In genomic region chr13:82424732-82425341, GRCm38 (mm10) we compare ENCODE assay signal across 18 mouse cellular contexts.
DNase-seq lines count a peak whose midpoint lies in the region; ATAC-seq lines count a peak whose summit lies in the region.
"Had no signal": no experiment of that assay in that cellular context is flagged by ENCODE, and none has a peak within 500 bp of the region (broad histone marks: within the 10 kb centered on the region; RNA-seq: fewer than 3 reads in every experiment).

No protein-coding gene starts in this region.

- peak overlapping the region; percentile 42 for H3K4me3 ChIP-seq in megakaryocyte, embryonic 14.5 days (replicated peaks)
- no peak overlapping the region for H3K4me3 ChIP-seq in forebrain, embryonic 15.5 days
- H3K4me3 ChIP-seq: embryonic facial prominence, embryonic 13.5 days; limb, embryonic 15.5 days had no signal

- WGBS in forebrain, embryonic 15.5 days: 35% methylated on average over 10 of the region's 10 CpGs

- DNase-seq in heart, adult 11 months: peak; percentile 95
- no peak for DNase-seq in heart, postnatal 4 days
- peak; percentile 16 for DNase-seq in telencephalon, adult 2 months (ENCODE audit: low read depth, low spot score)
- no peak for DNase-seq in neural tube, embryonic 10.5 days (ENCODE audit: extremely low spot score, low spot score)
- DNase-seq: adrenal gland, postnatal 25 days; cerebellum, adult 9-10 months; gastrocnemius, postnatal 25 days; kidney, adult 18-20 months; kidney, postnatal 36 days; layer of hippocampus, adult 9-11 months; lung, postnatal 10 days; thymus, adult 18-20 months had no signal

- ATAC-seq in megakaryocyte, adult 5-6 weeks (ENCODE audit: poor library complexity, severe bottlenecking): no peak
- ATAC-seq in forebrain, embryonic 15.5 days (replicated peaks): peak; percentile 75

- H3K9me3 ChIP-seq in megakaryocyte, embryonic 14.5 days: no peaks in the 10 kb centered on the region; the same call in 1 of the 2 replicates
- no peaks in the 10 kb centered on the region for H3K9me3 ChIP-seq in forebrain, embryonic 15.5 days
- H3K9me3 ChIP-seq: embryonic facial prominence, embryonic 13.5 days; limb, embryonic 15.5 days had no signal

- H3K9ac ChIP-seq in forebrain, embryonic 15.5 days (replicated peaks): no peak overlapping the region
- H3K9ac ChIP-seq: embryonic facial prominence, embryonic 13.5 days; limb, embryonic 15.5 days had no signal

- no peaks in the 10 kb centered on the region for H3K36me3 ChIP-seq in megakaryocyte, embryonic 14.5 days (replicated peaks; ENCODE audit: low read length)
- no peaks in the 10 kb centered on the region for H3K36me3 ChIP-seq in forebrain, embryonic 15.5 days
- H3K36me3 ChIP-seq: embryonic facial prominence, embryonic 13.5 days; limb, embryonic 15.5 days had no signal

- H3K27ac ChIP-seq in forebrain, embryonic 15.5 days (replicated peaks): no peak overlapping the region
- H3K27ac ChIP-seq: embryonic facial prominence, embryonic 13.5 days; limb, embryonic 15.5 days had no signal

- H3K4me1 ChIP-seq in megakaryocyte, embryonic 14.5 days: no peaks in the 10 kb centered on the region
- peaks cover 16% of the 10 kb centered on the region for H3K4me1 ChIP-seq in forebrain, embryonic 15.5 days
- H3K4me1 ChIP-seq: embryonic facial prominence, embryonic 13.5 days; limb, embryonic 15.5 days had no signal

- 0 out of 2 replicates have a peak overlapping the region, but pooled peaks have one; percentile 5 for H3K4me2 ChIP-seq in forebrain, embryonic 15.5 days (replicated peaks)
- H3K4me2 ChIP-seq: embryonic facial prominence, embryonic 13.5 days; limb, embryonic 15.5 days; midbrain, embryonic 11.5 days had no signal

- H3K27me3 ChIP-seq in megakaryocyte, embryonic 14.5 days (replicated peaks): no peaks in the 10 kb centered on the region
- H3K27me3 ChIP-seq in forebrain, embryonic 15.5 days: no peaks in the 10 kb centered on the region
- H3K27me3 ChIP-seq: embryonic facial prominence, embryonic 13.5 days; limb, embryonic 15.5 days had no signal

Comparison
In these comparisons a context has a peak if more than half of its experiments do, and no peak if none do; other contexts are left out.
1. DNase-seq: peak in heart, adult 11 months (single experiment) and telencephalon, adult 2 months (single experiment); none in heart, postnatal 4 days (single experiment) and neural tube, embryonic 10.5 days (single experiment).